Mouse (Mus musculus): ENCODE measurements around the gene Sowahc.

- no peak for TF ChIP-seq E2F4 (IDR thresholded peaks at IDR 0.05; ENCODE audit: borderline replicate concordance, low read depth, low read length)
- no peak for TF ChIP-seq CTCF (IDR thresholded peaks at IDR 0.05 in 2 of 3, conservative IDR thresholded peaks at IDR 0.05 in 1 of 3; ENCODE audit: control insufficient read depth in 1 of 3, insufficient read depth in 1 of 3, low read depth in 2 of 3, low read length in 3 of 3, poor library complexity in 1 of 3, severe bottlenecking in 1 of 3)
- TF ChIP-seq TAL1 (IDR thresholded peaks at IDR 0.05; ENCODE audit: low read length), result no peak
- TF ChIP-seq ZMIZ1 (IDR thresholded peaks at IDR 0.05; ENCODE audit: low read depth, low read length), result no peak
Measured at GRCm38 (mm10) chr10:59220824-59221472, 805 bp upstream of the Sowahc start.
